Mouse (Mus musculus): ENCODE results near the gene Tcp11.

DNA sequence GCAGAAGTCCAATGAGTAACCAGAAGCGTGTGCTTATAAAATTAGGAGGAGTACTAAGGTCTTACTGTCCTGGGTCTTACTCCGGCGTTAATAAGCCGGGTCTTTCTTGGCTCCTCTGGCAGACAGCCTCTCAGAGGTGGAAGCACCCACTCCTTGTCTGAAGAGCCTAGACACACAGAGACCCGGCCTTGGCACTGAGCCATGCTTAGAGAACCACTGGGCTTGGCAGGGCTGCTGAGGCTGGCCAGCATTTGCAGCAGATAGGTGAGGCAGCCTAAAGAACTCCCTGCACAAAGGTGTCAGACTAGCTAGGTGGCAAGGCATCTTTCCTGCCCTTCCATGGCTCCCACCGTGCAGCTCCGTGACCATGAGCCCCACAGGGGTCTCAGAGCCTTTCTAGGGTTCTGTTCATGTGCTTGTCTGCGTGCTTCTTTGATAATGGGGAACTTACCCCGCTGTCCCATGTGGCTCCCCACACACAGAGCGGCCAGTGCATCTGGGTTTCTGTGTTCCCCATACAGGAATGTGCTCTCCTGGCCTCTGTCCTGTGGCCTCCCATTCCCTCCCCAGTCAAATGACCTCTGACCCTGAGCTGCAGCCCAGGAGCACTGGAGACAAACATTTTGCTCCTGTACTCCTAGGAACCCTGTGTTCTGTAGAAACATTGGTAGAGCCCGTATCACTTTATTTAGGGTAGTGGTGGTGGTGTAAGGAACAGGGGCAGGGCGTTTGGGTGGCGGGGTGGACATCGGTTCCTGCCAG, 54.1 kb downstream of the Tcp11 start:
- TF ChIP-seq POLR2A (IDR thresholded peaks at IDR 0.05; ENCODE audit: borderline replicate concordance, extremely low read depth, insufficient read depth, insufficient read length, poor library complexity, severe bottlenecking) (no peak), CTCF (IDR thresholded peaks at IDR 0.05; ENCODE audit: borderline replicate concordance, extremely low read depth, insufficient read depth, insufficient read length) (no peak)

Measured in brain, embryonic 14.5 days (tissue).